Comparison of ENCODE assay signal across 8 mouse cellular contexts in genomic region chr2:164407708-164408107, GRCm38 (mm10). TPM values are rescaled to one million over a fixed set of nuclear protein-coding genes. Genes with fewer than 3 reads are reported as not detected.
DNase-seq lines count a peak whose midpoint lies in the region; ATAC-seq and TF ChIP-seq lines count a peak whose summit lies in the region.

No protein-coding gene starts in this region.

- no peak overlapping the region for H3K27ac ChIP-seq in forebrain, embryonic 13.5 days
- no peak overlapping the region for H3K27ac ChIP-seq in spleen, adult 2 months (ENCODE audit: insufficient read depth, low read length)

- WGBS in forebrain, embryonic 13.5 days, result under 1% methylated on average over 22 of the region's 22 CpGs
- 1% methylated on average over 22 of the region's 22 CpGs for WGBS in spleen, adult 2 months

- no peak overlapping the region for H3K4me2 ChIP-seq in forebrain, embryonic 13.5 days

- H3K27me3 ChIP-seq in forebrain, embryonic 13.5 days, result peaks cover 88% of the 10 kb centered on the region
- peaks cover 12% of the 10 kb centered on the region for H3K27me3 ChIP-seq in spleen, adult 2 months (ENCODE audit: control insufficient read depth, insufficient read depth, low read length)

- no peak for TF ChIP-seq POLR2A in spleen, adult 2 months (IDR thresholded peaks at IDR 0.05; ENCODE audit: low read depth, low read length)

- H3K4me3 ChIP-seq in forebrain, embryonic 13.5 days, result no peak overlapping the region
- no peak overlapping the region for H3K4me3 ChIP-seq in spleen, adult 2 months (ENCODE audit: extremely low read depth, insufficient read depth, insufficient read length)

- no peaks in the 10 kb centered on the region for H3K9me3 ChIP-seq in forebrain, embryonic 13.5 days (replicated peaks)

- TF ChIP-seq CTCF in spleen, adult 2 months (IDR thresholded peaks at IDR 0.05; ENCODE audit: extremely low read depth, insufficient read depth, insufficient read length, insufficient replicate concordance), result peak; percentile 93

- H3K9ac ChIP-seq in forebrain, embryonic 13.5 days, result no peak overlapping the region

- DNase-seq in layer of hippocampus, adult 11-12 months (ENCODE audit: low spot score), result peak; percentile 67
- no peak for DNase-seq in layer of hippocampus, adult 9-10 months (ENCODE audit: low spot score)
- DNase-seq in heart, postnatal 4 days, result peak; percentile 80
- peak; percentile 62 to 74 for DNase-seq in layer of hippocampus, postnatal 36 days
- peak in 1 of 2 experiments; percentile 54 for DNase-seq in spleen, adult 2 months (ENCODE audit: low read depth in 1 of 2, low spot score in 2 of 2)

- ATAC-seq in cerebellum, adult (ENCODE audit: insufficient number of reproducible peaks, low FRiP score, low TSS enrichment), result 0 out of 2 replicates have a peak, but pooled peaks have one; percentile 47
- ATAC-seq in forebrain, embryonic 13.5 days, result peak; percentile 61; the same call in 1 of the 2 replicates
- peak; percentile 87 for ATAC-seq in megakaryocyte, adult 5-6 weeks (ENCODE audit: poor library complexity, severe bottlenecking)

- H3K4me1 ChIP-seq in forebrain, embryonic 13.5 days, result peaks cover 11% of the 10 kb centered on the region
- H3K4me1 ChIP-seq in spleen, adult 2 months (ENCODE audit: control insufficient read depth, insufficient read depth, insufficient read length), result no peaks in the 10 kb centered on the region; the same call in 1 of the 2 replicates

- no peaks in the 10 kb centered on the region for H3K36me3 ChIP-seq in forebrain, embryonic 13.5 days (ENCODE audit: poor library complexity, severe bottlenecking)
- H3K36me3 ChIP-seq in spleen, adult 2 months (ENCODE audit: control insufficient read depth, insufficient read depth, low read length), result no peaks in the 10 kb centered on the region

RNA-seq across cellular contexts. Expression of gene Matn4, which starts 2.7 kb away (rescaled TPM):
- 0.15 and 0.45 TPM in 2 replicates for polyA plus RNA-seq in forebrain, embryonic 13.5 days (2015; fragmentation: Nextera tagmentation; extraction: Ambion mirVana)
- 1 to 10 TPM; 1.8 TPM for total RNA-seq in heart, postnatal 4 days (2021)
- total RNA-seq in layer of hippocampus, postnatal 36 days (2021), result 10 to 100 TPM; 13.0 to 13.4 TPM
- not detected in 2 replicates for total RNA-seq in megakaryocyte, adult 5-6 weeks (2015)
- total RNA-seq in megakaryocyte, adult 5-6 weeks (2017), result not detected in 2 replicates
- 0.82 and 1.2 TPM in 2 replicates for polyA plus RNA-seq in spleen, adult 2 months (2012; rRNA removed)

RNA-seq across cellular contexts. Expression of gene Rbpjl, which starts 4.8 kb away (rescaled TPM):
- not detected in 2 replicates for polyA plus RNA-seq in forebrain, embryonic 13.5 days (2015; fragmentation: Nextera tagmentation; extraction: Ambion mirVana)
- not detected for total RNA-seq in heart, postnatal 4 days (2021)
- under 1 TPM; 0.35 to 0.46 TPM for total RNA-seq in layer of hippocampus, postnatal 36 days (2021)
- not detected in 2 replicates for total RNA-seq in megakaryocyte, adult 5-6 weeks (2015)
- not detected in 2 replicates for total RNA-seq in megakaryocyte, adult 5-6 weeks (2017)
- polyA plus RNA-seq in spleen, adult 2 months (2012; rRNA removed), result 19.0 and 39.4 TPM in 2 replicates

RNA-seq across cellular contexts. Expression of gene Slpi, which starts 18.8 kb away (rescaled TPM):
- polyA plus RNA-seq in forebrain, embryonic 13.5 days (2015; fragmentation: Nextera tagmentation; extraction: Ambion mirVana), result not detected in 2 replicates
- total RNA-seq in heart, postnatal 4 days (2021), result under 1 TPM; 0.41 to 0.83 TPM
- total RNA-seq in layer of hippocampus, postnatal 36 days (2021), result 1 to 10 TPM in 1 of 2 experiments, under 1 TPM in 1; 0.85 to 1.4 TPM
- 454 and 463 TPM in 2 replicates for total RNA-seq in megakaryocyte, adult 5-6 weeks (2015)
- 81.4 and 109 TPM in 2 replicates for total RNA-seq in megakaryocyte, adult 5-6 weeks (2017)
- 33.5 and 77.7 TPM in 2 replicates for polyA plus RNA-seq in spleen, adult 2 months (2012; rRNA removed)

RNA-seq across cellular contexts. Expression of gene Sdc4, which starts 36.0 kb away (rescaled TPM):
- polyA plus RNA-seq in forebrain, embryonic 13.5 days (2015; fragmentation: Nextera tagmentation; extraction: Ambion mirVana), result 7.9 and 8.6 TPM in 2 replicates
- 10 to 100 TPM; 22.1 to 25.8 TPM for total RNA-seq in heart, postnatal 4 days (2021)
- 100 to 1,000 TPM; 102 to 129 TPM for total RNA-seq in layer of hippocampus, postnatal 36 days (2021)
- total RNA-seq in megakaryocyte, adult 5-6 weeks (2015), result 0.76 and 0.82 TPM in 2 replicates
- 0.49 and 0.88 TPM in 2 replicates for total RNA-seq in megakaryocyte, adult 5-6 weeks (2017)
- polyA plus RNA-seq in spleen, adult 2 months (2012; rRNA removed), result 21.0 and 25.0 TPM in 2 replicates

RNA-seq across cellular contexts. Expression of gene Sys1, which starts 49.1 kb away (rescaled TPM):
- 71.8 and 72.4 TPM in 2 replicates for polyA plus RNA-seq in forebrain, embryonic 13.5 days (2015; fragmentation: Nextera tagmentation; extraction: Ambion mirVana)
- total RNA-seq in heart, postnatal 4 days (2021), result 10 to 100 TPM; 20.2 to 23.1 TPM
- total RNA-seq in layer of hippocampus, postnatal 36 days (2021), result 10 to 100 TPM; 37.7 to 42.3 TPM
- total RNA-seq in megakaryocyte, adult 5-6 weeks (2015), result 50.9 and 52.3 TPM in 2 replicates
- total RNA-seq in megakaryocyte, adult 5-6 weeks (2017), result 14.9 and 20.2 TPM in 2 replicates
- 111 and 172 TPM in 2 replicates for polyA plus RNA-seq in spleen, adult 2 months (2012; rRNA removed)

Comparison
In these comparisons a context has a peak if more than half of its experiments do, and no peak if none do; other contexts are left out.
1. RNA of gene Matn4, which starts 2.7 kb away (total RNA-seq): 13.0 to 13.4 TPM in layer of hippocampus, postnatal 36 days; 1.8 TPM in heart, postnatal 4 days and not detected in megakaryocyte, adult 5-6 weeks; every median in the first group is over 4 times any median in the second.
2. RNA of gene Slpi, which starts 18.8 kb away (total RNA-seq): 81.4 to 463 TPM in megakaryocyte, adult 5-6 weeks; 0.85 to 1.4 TPM in layer of hippocampus, postnatal 36 days and 0.41 to 0.83 TPM in heart, postnatal 4 days; every median in the first group is over 10 times any median in the second.
3. Peak in every context shown above with its lines, with median percentiles within 50 percentile points of each other: ATAC-seq.